Mouse (Mus musculus) c-Kit-positive CD71-negative TER-119-negative erythroid progenitor cells, embryonic 14.5 days (primary cell): Measurements from ENCODE around the gene Dscam.
A peak's percentile ranks its signal among the peaks of the same experiment; 100 is the strongest.

Experiments
- DNase-seq: peaks from one replicate; pipeline ENCODE4 v3.0.0-alpha.2; 2013; ENCODE audit warnings: low read depth

The Dscam gene

GRCm38 (mm10) chr16:96654054-96654453 lies 516.5 kb downstream of the Dscam start:
- DNase-seq, result no peak

GRCm38 (mm10) chr16:96651444-96651843 lies 519.1 kb downstream of the Dscam start:
- DNase-seq, result no peak

DNA sequence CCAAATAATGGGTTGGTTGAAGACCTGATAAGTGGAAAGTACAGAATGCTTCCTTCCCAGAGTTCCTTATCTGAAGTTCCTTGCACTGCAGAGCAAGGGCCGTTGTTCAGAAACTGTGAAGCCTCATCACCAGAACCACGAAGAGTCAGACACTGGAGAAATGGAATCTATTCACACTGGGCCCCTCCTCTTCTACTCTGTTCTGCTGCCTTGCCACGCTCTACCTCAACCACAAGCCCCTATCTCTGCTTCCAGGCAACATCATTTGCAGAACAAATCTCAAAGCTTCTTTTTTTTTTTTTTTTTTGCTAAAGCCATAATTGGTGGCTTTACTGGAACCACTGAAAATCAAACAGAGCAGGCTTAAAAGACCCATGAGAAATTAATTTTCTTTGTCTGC lies 530.5 kb downstream of the Dscam start:
- no peak for DNase-seq

DNA sequence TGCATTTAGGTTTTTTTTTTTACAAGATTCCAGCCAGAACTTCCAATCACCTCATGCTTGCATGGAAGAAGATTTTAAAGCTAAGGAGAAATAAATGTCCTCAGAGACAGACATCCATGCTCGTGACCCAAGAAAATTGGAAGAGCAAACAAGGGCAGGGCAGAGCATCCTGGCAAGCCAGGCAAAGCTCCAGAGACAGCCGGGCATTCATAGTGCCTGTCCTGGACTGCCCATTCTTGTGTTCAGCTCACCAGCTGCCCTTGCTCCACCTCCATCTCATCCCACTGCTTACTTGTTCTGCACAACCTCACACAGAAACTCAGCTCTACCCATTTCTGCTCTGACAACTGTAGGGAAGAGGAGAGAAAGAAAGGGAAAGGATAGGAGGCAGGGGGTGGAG lies 534.6 kb downstream of the Dscam start:
- DNase-seq, result no peak

GRCm38 (mm10) chr16:96634791-96635143 lies 535.8 kb downstream of the Dscam start:
- DNase-seq, result no peak

GRCm38 (mm10) chr16:96634097-96634790 lies 536.3 kb downstream of the Dscam start:
- no peak for DNase-seq

DNA sequence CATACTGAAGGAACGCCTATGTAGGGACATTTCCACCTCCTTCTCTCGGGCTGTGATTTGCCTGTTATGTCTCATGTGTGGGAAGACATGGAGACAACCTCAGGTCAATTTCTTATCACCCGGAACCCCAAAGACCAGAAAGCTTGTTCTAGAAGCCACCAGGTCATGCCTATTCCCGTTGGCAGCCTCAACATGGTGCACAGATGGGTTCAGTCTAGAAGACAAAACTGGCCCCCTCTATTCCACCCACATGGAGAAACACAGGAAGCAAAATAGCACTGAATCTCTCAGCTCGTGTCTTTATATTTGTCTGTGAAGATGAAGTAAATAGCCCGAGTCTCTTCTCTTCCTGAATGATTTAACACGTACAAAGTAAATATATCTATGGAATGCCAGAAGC lies 540.3 kb downstream of the Dscam start:
- DNase-seq, result no peak

GRCm38 (mm10) chr16:96629623-96630022 lies 540.9 kb downstream of the Dscam start:
- DNase-seq, result no peak

- no peak for DNase-seq
Measured at GRCm38 (mm10) chr16:96625468-96625867, 545.1 kb downstream of the Dscam start.

GRCm38 (mm10) chr16:96624570-96625411 lies 545.8 kb downstream of the Dscam start:
- no peak for DNase-seq

- DNase-seq, result no peak
Measured at GRCm38 (mm10) chr16:96620861-96621260, 549.7 kb downstream of the Dscam start.

DNA sequence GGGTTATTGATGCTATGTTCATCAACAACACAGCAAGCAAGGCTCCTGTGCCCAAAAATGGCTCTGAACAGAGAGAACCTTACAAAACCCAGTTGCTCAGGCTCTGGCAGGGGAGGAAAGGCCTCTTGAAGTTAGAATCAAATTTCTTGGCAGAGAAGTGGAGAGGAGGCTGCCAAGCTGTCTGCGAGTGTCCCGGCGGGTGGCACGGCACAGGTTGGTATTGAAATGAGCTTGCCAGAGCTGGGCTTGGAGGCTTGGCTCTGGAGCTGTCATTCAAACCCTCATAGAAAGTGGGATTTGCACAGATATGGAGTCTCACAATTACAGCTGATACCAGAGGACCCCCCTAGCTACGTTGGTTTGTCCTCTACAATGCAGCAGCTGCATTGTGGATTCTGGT lies 550.1 kb downstream of the Dscam start:
- no peak for DNase-seq

DNA sequence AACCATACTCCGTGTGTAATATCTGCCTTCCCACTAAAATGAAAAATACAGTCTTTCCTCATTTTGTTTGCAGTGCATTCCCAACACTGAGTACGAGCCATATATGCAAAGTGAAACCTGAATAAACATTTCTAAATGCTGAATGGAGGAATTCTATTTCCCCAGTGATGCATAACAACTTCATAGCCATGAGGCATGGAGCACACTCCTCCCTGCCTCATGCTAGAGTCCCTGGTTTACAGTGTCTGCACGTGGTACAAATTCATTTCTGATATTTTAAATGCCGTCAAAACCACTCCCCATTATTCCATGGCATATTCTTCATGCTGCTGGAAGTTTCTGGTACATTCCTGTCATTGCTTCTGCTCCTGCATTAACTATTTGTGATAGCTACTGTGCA lies 552.8 kb downstream of the Dscam start:
- no peak for DNase-seq

- no peak for DNase-seq
Measured at GRCm38 (mm10) chr16:96613275-96613674, 557.3 kb downstream of the Dscam start.

DNA sequence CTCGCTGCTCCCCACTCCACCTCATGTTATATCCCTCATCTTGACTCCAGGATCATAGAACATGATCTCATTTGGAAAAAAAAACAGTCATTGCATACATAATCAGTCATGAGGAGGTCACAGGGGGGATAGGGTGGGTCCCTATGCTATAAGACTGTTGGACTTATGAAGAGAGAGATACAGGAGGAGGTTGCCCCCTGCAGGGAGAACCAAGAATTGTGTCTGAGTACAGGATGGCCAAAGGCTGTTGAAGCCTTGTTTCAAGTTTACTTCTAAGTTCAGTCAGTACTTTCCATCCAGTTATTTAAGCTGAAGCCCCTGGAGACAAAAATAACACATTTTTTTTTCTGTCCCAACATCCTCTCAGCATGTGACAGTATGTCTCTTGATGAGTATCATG lies 559.7 kb downstream of the Dscam start:
- DNase-seq, result peak; percentile 22

GRCm38 (mm10) chr16:96602206-96602605 lies 568.3 kb downstream of the Dscam start:
- DNase-seq, result no peak

GRCm38 (mm10) chr16:96600791-96601190 lies 569.8 kb downstream of the Dscam start:
- DNase-seq, result no peak

- no peak for DNase-seq
Measured at GRCm38 (mm10) chr16:96599401-96600060, 571.0 kb downstream of the Dscam start.

- no peak for DNase-seq
Measured at GRCm38 (mm10) chr16:96575841-96576240, 594.7 kb downstream of the Dscam start.

- no peak for DNase-seq
Measured at GRCm38 (mm10) chr16:96567428-96567827, 603.1 kb downstream of the Dscam start.

DNA sequence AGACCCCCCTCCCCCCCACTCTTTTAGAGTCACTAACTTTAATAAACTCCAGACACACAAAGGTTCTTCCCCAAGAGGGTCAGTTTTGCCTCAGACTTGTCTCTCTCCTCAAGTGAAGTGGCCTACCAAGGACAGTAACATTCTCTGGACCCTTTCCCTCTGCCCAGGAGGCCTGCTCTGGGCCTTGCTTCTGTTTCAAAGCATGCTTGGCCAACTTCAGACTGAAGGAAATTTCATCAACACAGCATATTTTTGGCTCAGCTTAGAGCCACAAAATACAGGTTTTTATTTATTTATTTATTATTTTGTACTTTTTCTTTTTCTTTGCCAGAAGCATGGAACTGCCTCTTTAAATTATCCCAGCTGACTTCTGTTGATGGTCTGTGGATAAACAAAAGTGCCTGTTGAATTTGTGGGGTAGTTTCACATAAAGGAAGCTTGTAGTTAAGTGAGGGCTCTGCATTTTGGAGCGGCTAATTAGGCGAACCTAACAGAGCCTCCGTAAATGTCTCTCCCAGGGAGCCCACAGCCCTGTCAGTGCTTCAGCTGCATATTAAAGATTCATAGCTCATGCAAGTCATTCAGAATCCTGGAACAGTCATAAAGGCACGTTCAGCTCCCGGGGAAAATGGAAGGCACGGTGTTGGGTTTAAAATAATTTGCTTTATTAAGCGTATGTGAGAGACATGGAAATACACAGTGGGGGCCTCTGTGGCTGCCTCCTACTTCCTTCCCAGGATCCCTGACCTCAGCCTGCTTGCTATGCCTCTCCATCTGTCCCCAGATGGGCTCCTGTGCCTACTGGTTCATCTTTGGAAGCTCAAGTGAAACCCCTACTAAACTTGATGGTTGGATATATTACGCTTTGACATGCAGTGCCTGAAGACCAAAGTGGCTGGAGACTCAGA lies 606.9 kb downstream of the Dscam start:
- DNase-seq, result no peak

GRCm38 (mm10) chr16:96559796-96560195 lies 610.8 kb downstream of the Dscam start:
- DNase-seq, result no peak
